Mouse (Mus musculus) hindbrain, embryonic 13.5 days (tissue): ENCODE data around the gene Snx1. TPM values are rescaled to one million over a fixed set of nuclear protein-coding genes. Genes with fewer than 3 reads are reported as not detected.

Experiments used
- ATAC-seq: fragments of 200-750 bp; cut with Nextera tagmentation; 2 replicates; pipeline ENCODE4 v1.8.0; 2017; ENCODE audit warnings: moderate TSS enrichment; ENCODE audit not compliant: low FRiP score
- H3K27ac ChIP-seq: fragments of 300-500 bp; sonication (generic); 2 replicates; pipeline ENCODE4 v1.5.1; 2015; ENCODE audit warnings: inconsistent platforms, mild to moderate bottlenecking, moderate library complexity
- H3K27me3 ChIP-seq: fragments of 300-500 bp; sonication (generic); 2 replicates; pipeline ENCODE4 v1.6.1; 2015; ENCODE audit warnings: mild to moderate bottlenecking, inconsistent platforms
- H3K36me3 ChIP-seq: fragments of 300-500 bp; sonication (generic); 2 replicates; pipeline ENCODE4 v1.6.1; 2015; ENCODE audit warnings: mild to moderate bottlenecking, inconsistent platforms
- H3K4me1 ChIP-seq: fragments of 300-500 bp; sonication (generic); replicated peaks from 2 replicates; pipeline ENCODE4 v1.6.1; 2015; ENCODE audit warnings: inconsistent platforms
- H3K4me2 ChIP-seq: fragments of 300-500 bp; sonication (generic); 2 replicates; pipeline ENCODE4 v1.6.1; 2015; ENCODE audit warnings: inconsistent platforms, mild to moderate bottlenecking, moderate library complexity
- H3K4me3 ChIP-seq: fragments of 300-500 bp; sonication (generic); 2 replicates; pipeline ENCODE4 v1.5.1; 2015; ENCODE audit warnings: mild to moderate bottlenecking, inconsistent platforms
- H3K9ac ChIP-seq: fragments of 300-500 bp; sonication (generic); 2 replicates; pipeline ENCODE4 v1.6.1; 2015; ENCODE audit warnings: mild to moderate bottlenecking, inconsistent platforms
- H3K9me3 ChIP-seq: fragments of 300-500 bp; sonication (generic); 2 replicates; pipeline ENCODE4 v1.6.1; 2016; ENCODE audit warnings: inconsistent platforms
- WGBS: fragments of 180-500 bp; shearing (Covaris S2); methylation state at CpG from one replicate; pipeline ENCODE4 v1.1.7; 2015; 5-methylcytosine and 5-hydroxymethylcytosine counted together
- polyA plus RNA-seq: library from polyadenylated mRNA; unstranded; fragments of >200 nt; fragmentation: Nextera tagmentation; extraction: Ambion mirVana; gene quantifications from 2 replicates; pipeline ENCODE4 v1.2.1, GENCODE M21; 2015

Snx1 gene
- polyA plus RNA-seq, 1 experiment from 2014 or later = 93.1 TPM

- Histone ChIP-seq H3K4me3 (no peak overlapping the region), H3K9ac (peak overlapping the region; percentile 29; the same call in 1 of the 2 replicates), H3K36me3 (no peaks in the 10 kb centered on the region), H3K9me3 (no peaks in the 10 kb centered on the region), H3K4me2 (peak overlapping the region; percentile 30; the same call in 1 of the 2 replicates), H3K4me1 (peaks cover 7% of the 10 kb centered on the region), H3K27ac (no peak overlapping the region; the same call in 1 of the 2 replicates), H3K27me3 (0 out of 2 replicates have a peak, but pooled peaks cover 5% of the 10 kb centered on the region)
- ATAC-seq = no peak
- WGBS = 15% methylated on average over 14 of the region's 14 CpGs
Observed at GRCm38 (mm10) chr9:66078493-66078892, 47.9 kb downstream of the Snx1 start.

- WGBS = 71% methylated on average over 3 of the region's 3 CpGs
- ATAC-seq = no peak
- Histone ChIP-seq H3K4me3 (no peak overlapping the region), H3K27me3 (0 out of 2 replicates have a peak, but pooled peaks cover 5% of the 10 kb centered on the region), H3K9me3 (no peaks in the 10 kb centered on the region), H3K4me1 (peaks cover 7% of the 10 kb centered on the region), H3K4me2 (peak overlapping the region; percentile 30; the same call in 1 of the 2 replicates), H3K9ac (peak overlapping the region; percentile 29; the same call in 1 of the 2 replicates), H3K36me3 (no peaks in the 10 kb centered on the region), H3K27ac (no peak overlapping the region; the same call in 1 of the 2 replicates)
Observed at GRCm38 (mm10) chr9:66078072-66078471, 48.3 kb downstream of the Snx1 start.

GRCm38 (mm10) chr9:66072754-66073153 lies 53.6 kb downstream of the Snx1 start:
- Histone ChIP-seq H3K4me2 (no peak overlapping the region), H3K27me3 (peaks cover 36% of the 10 kb centered on the region), H3K9me3 (no peaks in the 10 kb centered on the region), H3K4me1 (peaks cover 15% of the 10 kb centered on the region), H3K36me3 (0 out of 2 replicates have a peak, but pooled peaks cover under 1% of the 10 kb centered on the region), H3K9ac (no peak overlapping the region), H3K27ac (no peak overlapping the region), H3K4me3 (no peak overlapping the region)
- no peak for ATAC-seq
- WGBS = 90% methylated on average over 7 of the region's 7 CpGs

GRCm38 (mm10) chr9:66070151-66070550 lies 56.2 kb downstream of the Snx1 start:
- ATAC-seq = no peak
- H3K4me1 ChIP-seq = peaks cover 20% of the 10 kb centered on the region
- peaks cover 27% of the 10 kb centered on the region for H3K36me3 ChIP-seq
- H3K27me3 ChIP-seq = peaks cover 55% of the 10 kb centered on the region
- H3K4me2 ChIP-seq = no peak overlapping the region
- no peak overlapping the region for H3K9ac ChIP-seq
- no peaks in the 10 kb centered on the region for H3K9me3 ChIP-seq
- no peak overlapping the region for H3K27ac ChIP-seq
- H3K4me3 ChIP-seq = no peak overlapping the region
- WGBS = 92% methylated on average over 5 of the region's 5 CpGs

GRCm38 (mm10) chr9:66069583-66069982 lies 56.8 kb downstream of the Snx1 start, which contains the start of gene Snx22:
Snx22 (minus strand) TSS chr9:66069719.
- H3K4me2 ChIP-seq = peak within 1 kb of the TSS; percentile 75
- H3K9ac ChIP-seq = peak within 1 kb of the TSS; percentile 78
- peaks cover 29% of the 10 kb centered on the region for H3K36me3 ChIP-seq
- H3K4me1 ChIP-seq = peaks cover 20% of the 10 kb centered on the region
- H3K27ac ChIP-seq = no peak within 1 kb of the TSS
- peak within 1 kb of the TSS; percentile 52 for H3K4me3 ChIP-seq
- H3K9me3 ChIP-seq = no peaks in the 10 kb centered on the region
- WGBS = 1% methylated on average over 22 of the region's 22 CpGs
- peaks cover 55% of the 10 kb centered on the region for H3K27me3 ChIP-seq
- ATAC-seq = peak; percentile 85

GRCm38 (mm10) chr9:66068971-66069391 lies 57.4 kb downstream of the Snx1 start:
- Histone ChIP-seq H3K4me1 (peaks cover 20% of the 10 kb centered on the region), H3K9ac (peak overlapping the region; percentile 78), H3K4me2 (peak overlapping the region; percentile 75), H3K4me3 (peak overlapping the region; percentile 52), H3K27ac (no peak overlapping the region), H3K27me3 (peaks cover 55% of the 10 kb centered on the region), H3K36me3 (peaks cover 35% of the 10 kb centered on the region), H3K9me3 (no peaks in the 10 kb centered on the region)
- WGBS = 2% methylated on average over 30 of the region's 30 CpGs
- peak; percentile 65 for ATAC-seq

- H3K4me1 ChIP-seq = peaks cover 20% of the 10 kb centered on the region
- peaks cover 55% of the 10 kb centered on the region for H3K27me3 ChIP-seq
- no peak overlapping the region for H3K4me3 ChIP-seq
- H3K9ac ChIP-seq = no peak overlapping the region
- H3K4me2 ChIP-seq = no peak overlapping the region
- peaks cover 44% of the 10 kb centered on the region for H3K36me3 ChIP-seq
- WGBS = 67% methylated on average over 4 of the region's 4 CpGs
- no peak overlapping the region for H3K27ac ChIP-seq
- no peak for ATAC-seq
- H3K9me3 ChIP-seq = no peaks in the 10 kb centered on the region
Observed at GRCm38 (mm10) chr9:66068056-66068455, 58.3 kb downstream of the Snx1 start.

- Histone ChIP-seq H3K27me3 (peaks cover 55% of the 10 kb centered on the region), H3K4me3 (no peak overlapping the region), H3K27ac (no peak overlapping the region), H3K9ac (no peak overlapping the region), H3K9me3 (no peaks in the 10 kb centered on the region), H3K4me1 (peaks cover 20% of the 10 kb centered on the region), H3K4me2 (no peak overlapping the region), H3K36me3 (peaks cover 49% of the 10 kb centered on the region)
- ATAC-seq = no peak
- 26% methylated on average over 5 of the region's 5 CpGs for WGBS
Observed at GRCm38 (mm10) chr9:66067542-66067941, 58.8 kb downstream of the Snx1 start.

GRCm38 (mm10) chr9:66066791-66067190 lies 59.6 kb downstream of the Snx1 start:
- Histone ChIP-seq H3K36me3 (peaks cover 52% of the 10 kb centered on the region), H3K9me3 (no peaks in the 10 kb centered on the region), H3K9ac (no peak overlapping the region), H3K27ac (no peak overlapping the region), H3K4me2 (no peak overlapping the region), H3K4me1 (peaks cover 20% of the 10 kb centered on the region), H3K4me3 (no peak overlapping the region), H3K27me3 (peaks cover 55% of the 10 kb centered on the region)
- 90% methylated on average over 3 of the region's 3 CpGs for WGBS
- ATAC-seq = no peak

- Histone ChIP-seq H3K27ac (no peak overlapping the region), H3K9ac (no peak overlapping the region), H3K4me3 (no peak overlapping the region), H3K4me2 (no peak overlapping the region), H3K36me3 (peaks cover 52% of the 10 kb centered on the region), H3K27me3 (peaks cover 38% of the 10 kb centered on the region), H3K9me3 (no peaks in the 10 kb centered on the region), H3K4me1 (peaks cover 29% of the 10 kb centered on the region)
- WGBS = 97% methylated on average over 11 of the region's 11 CpGs
- no peak for ATAC-seq
Observed at GRCm38 (mm10) chr9:66064316-66064715, 62.1 kb downstream of the Snx1 start.

- WGBS = 97% methylated on average over 3 of the region's 3 CpGs
- Histone ChIP-seq H3K27ac (no peak overlapping the region), H3K4me3 (no peak overlapping the region), H3K27me3 (peaks cover 29% of the 10 kb centered on the region), H3K4me2 (no peak overlapping the region), H3K4me1 (peaks cover 23% of the 10 kb centered on the region), H3K9ac (no peak overlapping the region), H3K9me3 (no peaks in the 10 kb centered on the region), H3K36me3 (peaks cover 52% of the 10 kb centered on the region)
- ATAC-seq = no peak
Observed at GRCm38 (mm10) chr9:66063446-66063845, 62.9 kb downstream of the Snx1 start.

GRCm38 (mm10) chr9:66061656-66062055 lies 64.7 kb downstream of the Snx1 start:
- Histone ChIP-seq H3K27ac (0 out of 2 replicates have a peak overlapping the region, but pooled peaks have one; percentile 36), H3K4me3 (peak overlapping the region; percentile 80), H3K9me3 (no peaks in the 10 kb centered on the region), H3K4me2 (peak overlapping the region; percentile 81), H3K36me3 (peaks cover 41% of the 10 kb centered on the region), H3K9ac (peak overlapping the region; percentile 93), H3K27me3 (peaks cover 11% of the 10 kb centered on the region), H3K4me1 (peaks cover 17% of the 10 kb centered on the region)
- WGBS = 68% methylated on average over 3 of the region's 3 CpGs
- no peak for ATAC-seq

GRCm38 (mm10) chr9:66060986-66061385 lies 65.4 kb downstream of the Snx1 start:
- Histone ChIP-seq H3K27ac (peak overlapping the region; percentile 36), H3K4me2 (peak overlapping the region; percentile 81), H3K4me3 (peak overlapping the region; percentile 80), H3K9me3 (no peaks in the 10 kb centered on the region), H3K9ac (peak overlapping the region; percentile 93), H3K36me3 (peaks cover 34% of the 10 kb centered on the region), H3K27me3 (peaks cover 5% of the 10 kb centered on the region; the same call in 1 of the 2 replicates), H3K4me1 (peaks cover 17% of the 10 kb centered on the region)
- whole genome bisulfite sequencing = 34% methylated on average over 4 of the region's 4 CpGs
- no peak for ATAC-seq
